Mouse (Mus musculus) CH12.LX (cell line): ENCODE measurements at regions not wholly inside any gene's neighbourhood (a gene's known extent, or its start where the extent isn't known, plus 50 kb on each side); places are given as distances from the start of the nearest gene placed in this dataset.

Experiments used
- DNase-seq: peaks from one replicate; pipeline ENCODE4 v3.0.0-alpha.2; 2013; ENCODE audit errors: extremely low read depth
- H3K27ac ChIP-seq: 2 replicates; pipeline ENCODE4 v1.5.1; 2012; ENCODE audit warnings: low read depth, mild to moderate bottlenecking, control low read depth, moderate library complexity; ENCODE audit not compliant: insufficient read depth
- H3K27me3 ChIP-seq: replicated peaks from 2 replicates; pipeline ENCODE3; 2012; ENCODE audit warnings: inconsistent platforms
- H3K36me3 ChIP-seq, 2 experiments: replicated peaks in 1 of 2; 2 replicates each; pipeline versions ENCODE3 to v1.6.1; 2012; ENCODE audit warnings: inconsistent platforms in 1 of 2, low read length in 1 of 2, mild to moderate bottlenecking in 1 of 2, mixed read lengths in 1 of 2, moderate library complexity in 1 of 2; ENCODE audit not compliant: control insufficient read depth in 1 of 2, insufficient read depth in 1 of 2
- H3K4me1 ChIP-seq, 2 experiments: 2 replicates each; pipeline ENCODE4 v1.6.1; 2012; ENCODE audit warnings: inconsistent platforms in 1 of 2, moderate library complexity in 1 of 2; ENCODE audit not compliant: insufficient read depth in 2 of 2, control insufficient read depth in 1 of 2
- H3K4me2 ChIP-seq: 2 replicates; pipeline ENCODE4 v1.6.1; 2012; ENCODE audit warnings: low read depth, mild to moderate bottlenecking, control low read depth; ENCODE audit not compliant: poor library complexity, insufficient read depth, severe bottlenecking
- H3K4me3 ChIP-seq, 3 experiments: fragments of 150-350 bp in 1 of 3; sonication (generic) in 1 of 3; replicated peaks in 1 of 3; 2 replicates each; pipeline versions ENCODE3 to v1.5.1; 2011 to 2012; ENCODE audit warnings: low read depth in 2 of 3, low read length in 2 of 3, mild to moderate bottlenecking in 2 of 3, moderate library complexity in 2 of 3, control low read depth in 1 of 3, improper control_type of control experiment in 1 of 3, inconsistent platforms in 1 of 3, mixed read lengths in 1 of 3; ENCODE audit not compliant: poor library complexity in 1 of 3
- H3K79me2 ChIP-seq: replicated peaks from 2 replicates; pipeline ENCODE4 v1.6.1; 2012; ENCODE audit warnings: mild to moderate bottlenecking, moderate library complexity; ENCODE audit not compliant: control insufficient read depth, poor library complexity, insufficient read depth, severe bottlenecking; ENCODE audit errors: extremely low read depth
- H3K9ac ChIP-seq: 2 replicates; pipeline ENCODE4 v1.6.1; 2012; ENCODE audit warnings: low read depth, mild to moderate bottlenecking, control low read depth, moderate library complexity; ENCODE audit not compliant: insufficient read depth
- H3K9me3 ChIP-seq: replicated peaks from 2 replicates; pipeline ENCODE3; 2012; ENCODE audit warnings: low read length, inconsistent platforms, mixed read lengths
- CHD1 ChIP-seq: IDR thresholded peaks from 2 replicates; pipeline ENCODE4 v1.6.1; 2012; ENCODE audit warnings: low read depth, low read length, improper control_type of control experiment, inconsistent platforms
- CTCF ChIP-seq, 2 experiments: IDR thresholded peaks in 1 of 2; conservative IDR thresholded peaks in 1 of 2; 2 replicates each; pipeline ENCODE4 v1.5.1; 2011 to 2012; ENCODE audit warnings: low read depth in 2 of 2, low read length in 2 of 2, improper control_type of control experiment in 1 of 2, inconsistent platforms in 1 of 2, mild to moderate bottlenecking in 1 of 2, moderate library complexity in 1 of 2
- EP300 ChIP-seq: IDR thresholded peaks from 2 replicates; pipeline ENCODE4 v1.6.1; 2011; ENCODE audit warnings: low read length, improper control_type of control experiment
- HCFC1 ChIP-seq: IDR thresholded peaks from 2 replicates; pipeline ENCODE4 v1.6.1; 2012; ENCODE audit warnings: low read depth, mild to moderate bottlenecking, inconsistent platforms, low read length, improper control_type of control experiment
- IRF4 ChIP-seq: IDR thresholded peaks from 2 replicates; pipeline ENCODE4 v1.6.1; 2014; ENCODE audit warnings: low read depth, mild to moderate bottlenecking, inconsistent platforms, low read length, improper control_type of control experiment
- KAT2A ChIP-seq: IDR thresholded peaks from 2 replicates; pipeline ENCODE4 v1.6.1; 2012; ENCODE audit warnings: low read length, improper control_type of control experiment, inconsistent platforms; ENCODE audit not compliant: insufficient replicate concordance
- MAX ChIP-seq: IDR thresholded peaks from 2 replicates; pipeline ENCODE4 v1.6.1; 2011; ENCODE audit warnings: low read length, improper control_type of control experiment
- MAZ ChIP-seq: IDR thresholded peaks from 2 replicates; pipeline ENCODE4 v1.6.1; 2012; ENCODE audit warnings: low read depth, mild to moderate bottlenecking, inconsistent platforms, low read length, improper control_type of control experiment, moderate library complexity
- MEF2A ChIP-seq: IDR thresholded peaks from 2 replicates; pipeline ENCODE4 v1.6.1; 2014; ENCODE audit warnings: low read depth, mild to moderate bottlenecking, inconsistent platforms, low read length, improper control_type of control experiment, borderline replicate concordance
- PAX5 ChIP-seq: IDR thresholded peaks from 2 replicates; pipeline ENCODE4 v1.6.1; 2012; ENCODE audit warnings: low read length, inconsistent platforms, mixed read lengths
- POLR2A ChIP-seq: IDR thresholded peaks from 2 replicates; pipeline ENCODE4 v1.6.1; 2011; ENCODE audit warnings: low read depth, mild to moderate bottlenecking, improper control_type of control experiment, low read length
- RAD21 ChIP-seq: IDR thresholded peaks from 2 replicates; pipeline ENCODE4 v1.6.1; 2011; ENCODE audit warnings: low read depth, mild to moderate bottlenecking, low read length, improper control_type of control experiment, moderate library complexity
- RCOR1 ChIP-seq: conservative IDR thresholded peaks from 2 replicates; pipeline ENCODE4 v1.6.1; 2012; ENCODE audit warnings: low read depth, mild to moderate bottlenecking, inconsistent platforms, low read length, improper control_type of control experiment
- TBP ChIP-seq: conservative IDR thresholded peaks from 2 replicates; pipeline ENCODE4 v1.6.1; 2011; ENCODE audit warnings: low read depth, low read length, improper control_type of control experiment
- TCF12 ChIP-seq: IDR thresholded peaks from 2 replicates; pipeline ENCODE4 v1.6.1; 2014; ENCODE audit warnings: low read depth, mild to moderate bottlenecking, inconsistent platforms, low read length, improper control_type of control experiment
- UBTF ChIP-seq: IDR thresholded peaks from 2 replicates; pipeline ENCODE4 v1.6.1; 2012; ENCODE audit warnings: low read depth, mild to moderate bottlenecking, inconsistent platforms, low read length, improper control_type of control experiment, moderate library complexity
- USF1 ChIP-seq: IDR thresholded peaks from 2 replicates; pipeline ENCODE4 v1.6.1; 2014; ENCODE audit warnings: low read depth, mild to moderate bottlenecking, inconsistent platforms, low read length, improper control_type of control experiment
- USF2 ChIP-seq: conservative IDR thresholded peaks from 2 replicates; pipeline ENCODE4 v1.6.1; 2011; ENCODE audit warnings: low read depth, low read length, improper control_type of control experiment
- ZMIZ1 ChIP-seq: IDR thresholded peaks from 2 replicates; pipeline ENCODE4 v1.6.1; 2012; ENCODE audit warnings: low read depth, mild to moderate bottlenecking, inconsistent platforms, low read length, improper control_type of control experiment
- ZNF384 ChIP-seq: IDR thresholded peaks from 2 replicates; pipeline ENCODE4 v1.6.1; 2012; ENCODE audit warnings: low read depth, low read length, improper control_type of control experiment, inconsistent platforms
- dilution Hi-C: fragments of 300-500 bp; cut with MboI; formaldehyde crosslinking; loops from 2 replicates; pipeline ENCODE4 v1.14.3; 2020; ENCODE audit warnings: low sequenced_read_pairs; ENCODE audit not compliant: extremely low pct_unique_long_range_greater_than_20kb, extremely low pct_ligation_motif_present
- in situ Hi-C: fragments of 300-500 bp; cut with MboI; formaldehyde crosslinking; loops from 3 replicates; pipeline ENCODE4 v1.14.3; 2019; ENCODE audit warnings: low sequenced_read_pairs, low pct_ligation_motif_present, low pct_unique_long_range_greater_than_20kb, mixed read lengths

GRCm38 (mm10) chr16:77400276-77400891 is 201.5 kb downstream of the Gm11146 start (continued):
- TF ChIP-seq HCFC1 (no peak), RCOR1 (no peak)

GRCm38 (mm10) chr16:77399846-77400275 is 202.0 kb downstream of the Gm11146 start:
- dilution Hi-C loops: no loop called here
- Histone ChIP-seq H3K9ac (no peak overlapping the region), H3K27ac (no peak overlapping the region), H3K4me2 (no peak overlapping the region), H3K36me3 (no peaks in the 10 kb centered on the region), H3K4me1 (no peaks in the 10 kb centered on the region)
- no peak for DNase-seq
- no peak for TF ChIP-seq TCF12
- no peak for TF ChIP-seq CHD1
- no peak for TF ChIP-seq USF2
- no peak for TF ChIP-seq POLR2A
- TF ChIP-seq, all 38 proteins: peak for 0
- in situ Hi-C loops: no loop called here
- Histone ChIP-seq H3K27me3 (no peaks in the 10 kb centered on the region), H3K79me2 (no peaks in the 10 kb centered on the region), H3K4me3 (no peak overlapping the region), H3K9me3 (peaks cover 29% of the 10 kb centered on the region)

GRCm38 (mm10) chr16:77394054-77394716 is 207.7 kb downstream of the Gm11146 start:
- no peak overlapping the region for H3K27ac ChIP-seq
- H3K9ac ChIP-seq: no peak overlapping the region
- H3K4me2 ChIP-seq: no peak overlapping the region
- no peaks in the 10 kb centered on the region for H3K36me3 ChIP-seq
- DNase-seq: no peak
- no peaks in the 10 kb centered on the region for H3K79me2 ChIP-seq
- H3K27me3 ChIP-seq: no peaks in the 10 kb centered on the region
- TF ChIP-seq RAD21: no peak
- TF ChIP-seq EP300: no peak
- TF ChIP-seq MAZ: no peak
- no peak for TF ChIP-seq TBP
- TF ChIP-seq TCF12: no peak
- TF ChIP-seq MEF2A: no peak
- no peak for TF ChIP-seq PAX5
- TF ChIP-seq UBTF: no peak
- no peak for TF ChIP-seq CTCF (conservative IDR thresholded peaks at IDR 0.05 in 1 of 2, IDR thresholded peaks at IDR 0.05 in 1 of 2; ENCODE audit: low read depth in 2 of 2, low read length in 2 of 2)
- TF ChIP-seq ZMIZ1: no peak
- no peak for TF ChIP-seq MAX
- TF ChIP-seq KAT2A: no peak
- no peak for TF ChIP-seq RCOR1
- no peak for TF ChIP-seq IRF4
- TF ChIP-seq USF1: no peak
- no peak for TF ChIP-seq ZNF384
- H3K4me1 ChIP-seq: no peaks in the 10 kb centered on the region
- H3K9me3 ChIP-seq: peaks cover 16% of the 10 kb centered on the region
- no peak overlapping the region for H3K4me3 ChIP-seq
- dilution Hi-C loops: no loop called here
- in situ Hi-C loops: no loop called here
